Mouse (Mus musculus) lung, postnatal 0 days (tissue): ENCODE measurements around the gene Mllt11.

Source experiments
- CTCF ChIP-seq: IDR thresholded peaks from 2 replicates; pipeline ENCODE4 v1.5.1; 2016; ENCODE audit warnings: antibody characterized with exemption, mild to moderate bottlenecking
- EP300 ChIP-seq: IDR thresholded peaks from 2 replicates; pipeline ENCODE4 v1.6.1; 2016; ENCODE audit warnings: antibody characterized with exemption, mild to moderate bottlenecking, control low read depth

- TF ChIP-seq CTCF (no peak), EP300 (no peak)
Observed at GRCm38 (mm10) chr3:95179890-95180289, 52.1 kb downstream of the Mllt11 start.
